Mouse (Mus musculus) thymus, adult 2 months (tissue): ENCODE measurements around the gene Polr3b.

ENCODE experiments used
- CTCF ChIP-seq: fragments of 200-500 bp; IDR thresholded peaks from 2 replicates; pipeline ENCODE4 v1.5.1; 2012; ENCODE audit warnings: mild to moderate bottlenecking, control low read depth, low read length, moderate library complexity, borderline replicate concordance; ENCODE audit not compliant: control insufficient read depth, poor library complexity, insufficient read depth; ENCODE audit errors: extremely low read depth
- POLR2A ChIP-seq: fragments of 200-500 bp; IDR thresholded peaks from 2 replicates; pipeline ENCODE4 v1.6.1; 2012; ENCODE audit warnings: mild to moderate bottlenecking, low read length, control low read depth, moderate library complexity; ENCODE audit not compliant: control insufficient read depth, poor library complexity, insufficient read depth; ENCODE audit errors: extremely low read depth

DNA sequence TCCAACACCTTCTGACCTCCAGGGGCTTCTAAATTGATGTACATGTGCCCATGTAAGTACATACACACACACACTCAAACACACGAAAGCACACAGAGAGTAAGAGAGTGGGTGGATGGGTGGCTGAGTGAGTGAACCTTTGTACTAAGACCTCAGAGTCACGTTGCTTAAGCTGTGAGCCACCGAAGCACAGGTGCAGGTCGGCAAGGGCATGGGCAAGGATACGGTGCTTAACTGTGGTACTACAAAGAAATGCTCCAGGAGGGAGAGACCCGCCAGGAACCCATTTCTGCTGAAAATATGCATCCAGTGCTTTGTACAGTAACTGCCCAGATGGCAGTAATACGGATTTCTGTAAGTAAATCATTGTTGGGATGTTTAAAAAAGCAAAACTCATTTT, 93.5 kb downstream of the Polr3b start:
- TF ChIP-seq POLR2A (no peak), CTCF (no peak)
